Mouse (Mus musculus): ENCODE measurements at regions not wholly inside any gene's neighbourhood (a gene's known extent, or its start where the extent isn't known, plus 50 kb on each side); places are given as distances from the start of the nearest gene placed in this dataset.

DNA sequence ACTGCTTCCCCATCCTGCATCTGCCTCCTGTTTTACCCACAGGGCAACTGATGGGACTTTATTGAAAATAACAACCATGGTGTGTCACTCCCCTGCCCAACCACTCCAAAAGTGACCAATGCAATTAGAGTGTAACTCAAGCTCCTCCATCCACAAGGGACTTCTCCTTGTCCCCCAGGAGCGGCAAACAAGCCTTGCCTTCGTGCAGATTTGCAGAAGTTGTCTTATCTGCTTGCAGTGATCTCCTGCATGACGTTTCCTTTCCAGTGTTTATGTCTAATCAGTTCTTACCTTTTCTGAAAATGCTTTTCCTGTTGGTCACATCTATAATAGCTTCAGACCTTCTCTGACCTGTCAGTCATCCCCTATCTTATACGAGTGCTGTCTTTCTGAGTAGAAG lies 100.5 kb upstream of the Rxylt1 start:
- no peak for DNase-seq (ENCODE audit: low read depth, low spot score)

GRCm38 (mm10) chr10:122194139-122194538 lies 97.0 kb upstream of the Rxylt1 start:
- no peak for DNase-seq (ENCODE audit: low read depth, low spot score)

- no peak for DNase-seq (ENCODE audit: low read depth, low spot score)
Observed at GRCm38 (mm10) chr10:122193343-122193742, 96.2 kb upstream of the Rxylt1 start.

DNA sequence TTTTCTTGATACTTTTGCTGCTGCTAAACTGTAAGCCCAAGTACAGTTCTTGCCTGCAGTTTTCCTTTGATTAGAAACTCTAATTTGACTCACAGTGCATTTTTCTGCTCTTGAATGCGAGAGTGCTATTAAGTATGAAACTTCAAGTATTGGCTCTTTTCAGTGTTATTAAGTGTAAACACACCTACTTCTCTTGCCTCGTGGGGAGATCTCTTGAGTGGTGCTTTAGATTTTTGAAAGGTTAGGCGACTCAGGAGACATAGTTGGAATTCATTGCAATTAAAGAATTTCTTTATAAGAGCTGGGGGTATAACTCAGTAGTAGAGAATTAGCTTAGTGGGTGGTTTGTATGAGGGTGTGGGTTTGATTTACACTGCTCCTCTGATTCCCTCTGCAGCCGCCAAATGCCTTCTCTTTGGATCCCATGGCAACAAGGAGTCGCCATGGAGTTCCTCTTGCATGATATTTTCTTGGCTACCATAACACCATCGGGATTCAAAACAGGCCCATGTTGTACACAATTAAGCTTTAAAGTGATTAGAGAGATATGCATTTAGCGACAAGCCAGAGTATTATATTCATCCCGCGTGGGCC lies 88.1 kb upstream of the Rxylt1 start:
- no peak for DNase-seq (ENCODE audit: low read depth, low spot score)

DNA sequence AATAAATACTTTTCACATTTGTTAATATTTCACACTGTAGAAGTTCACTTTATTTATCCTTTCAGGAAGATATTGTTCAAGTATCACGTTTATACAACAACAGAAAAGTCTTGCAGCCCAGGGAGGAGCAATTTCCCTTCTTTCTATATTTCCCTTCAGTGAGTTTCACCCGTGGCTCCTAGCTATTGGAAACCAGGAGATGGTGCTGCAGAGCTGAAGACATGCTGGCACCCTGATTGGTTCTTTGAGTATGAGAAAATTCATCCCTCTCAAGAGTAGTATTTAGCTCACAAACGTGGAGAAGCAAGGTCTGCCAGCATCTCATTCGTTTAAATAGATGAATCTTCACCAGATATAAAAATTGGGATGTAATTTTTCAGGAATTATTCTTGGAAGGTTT lies 85.9 kb upstream of the Rxylt1 start:
- DNase-seq (ENCODE audit: low read depth, low spot score), result no peak

GRCm38 (mm10) chr10:122149038-122149437 lies 51.9 kb upstream of the Rxylt1 start:
- no peak for DNase-seq (ENCODE audit: low read depth, low spot score)

DNA sequence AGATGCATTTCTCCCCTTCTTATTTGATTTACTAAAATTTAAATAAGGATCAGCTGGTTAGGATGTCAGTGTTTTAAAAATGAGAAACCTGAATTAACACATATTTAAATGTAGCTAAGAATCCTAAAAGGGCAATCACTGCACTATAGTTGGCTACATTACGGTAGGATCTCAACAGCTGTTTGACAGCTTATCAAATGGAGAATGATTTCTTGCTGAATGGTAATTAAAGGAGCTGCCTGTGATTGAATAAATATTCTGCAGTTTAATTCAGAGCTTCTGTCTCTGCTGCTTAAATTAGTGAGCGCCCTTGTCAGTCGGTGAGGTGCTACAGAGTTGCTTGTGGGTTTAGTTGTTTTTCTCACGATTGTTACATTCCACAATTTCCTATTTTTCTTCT lies 51.4 kb upstream of the Rxylt1 start:
- DNase-seq (ENCODE audit: low read depth, low spot score), result no peak
